Mouse (Mus musculus): ENCODE results near the gene Med29. TPM values are rescaled to one million over a fixed set of nuclear protein-coding genes. Genes with fewer than 3 reads are reported as not detected.

Med29 gene
- polyA plus RNA-seq (2012; rRNA removed; ENCODE audit: low replicate concordance): 55.0 and 56.9 TPM in 2 replicates

DNA sequence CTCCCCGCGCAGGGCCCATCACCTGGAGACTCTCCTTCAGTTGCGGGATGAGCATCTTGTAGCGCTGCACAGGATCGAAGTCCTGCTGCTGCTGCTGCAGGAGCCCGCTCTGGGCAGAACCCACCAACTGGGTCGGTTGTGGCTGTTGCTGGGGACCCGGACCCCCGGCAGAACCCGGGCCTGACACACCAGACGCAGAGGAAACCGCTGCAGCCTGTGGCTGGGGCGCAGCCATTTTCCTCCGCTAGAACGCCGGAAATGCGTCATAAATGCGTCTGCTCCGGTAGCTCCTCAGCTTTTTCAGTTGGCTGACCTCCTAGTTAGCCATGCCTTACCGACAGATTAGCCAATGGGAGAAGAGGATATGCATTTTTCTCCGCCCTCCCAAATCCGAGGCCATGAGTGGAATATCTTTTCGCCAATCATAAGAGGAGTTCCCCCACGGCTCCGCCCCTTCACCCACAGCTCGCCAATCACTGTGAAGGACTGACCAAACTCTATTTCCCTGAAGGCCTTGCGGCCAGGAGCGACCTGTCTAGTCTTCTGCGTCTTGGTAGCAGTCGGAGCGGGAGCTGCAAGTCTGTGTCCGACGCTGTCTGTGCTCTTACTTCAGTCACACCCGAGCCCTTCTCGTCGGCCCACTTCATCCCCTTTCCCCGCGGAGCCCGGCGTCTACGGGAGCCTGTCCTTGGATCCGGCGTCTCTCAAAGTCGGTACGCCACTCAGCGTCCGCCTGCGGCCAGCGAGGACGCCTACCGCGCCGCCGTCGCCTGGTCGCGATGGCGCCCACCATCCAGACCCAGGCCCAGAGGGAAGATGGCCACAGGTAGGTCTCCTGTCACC lies at the start of gene Med29, which contains the start of gene Paf1:
Med29 (minus strand) TSS at position 280 of the 843 bp plus-strand sequence.
Paf1 (plus strand) TSS at position 523 of the 843 bp plus-strand sequence.

GRCm38 (mm10) chr7:28436932-28437570 lies 44.5 kb upstream of the Med29 start, which contains the start of gene Gmfg:
Gene Gmfg (plus strand): TSS chr7:28437447.

DNA sequence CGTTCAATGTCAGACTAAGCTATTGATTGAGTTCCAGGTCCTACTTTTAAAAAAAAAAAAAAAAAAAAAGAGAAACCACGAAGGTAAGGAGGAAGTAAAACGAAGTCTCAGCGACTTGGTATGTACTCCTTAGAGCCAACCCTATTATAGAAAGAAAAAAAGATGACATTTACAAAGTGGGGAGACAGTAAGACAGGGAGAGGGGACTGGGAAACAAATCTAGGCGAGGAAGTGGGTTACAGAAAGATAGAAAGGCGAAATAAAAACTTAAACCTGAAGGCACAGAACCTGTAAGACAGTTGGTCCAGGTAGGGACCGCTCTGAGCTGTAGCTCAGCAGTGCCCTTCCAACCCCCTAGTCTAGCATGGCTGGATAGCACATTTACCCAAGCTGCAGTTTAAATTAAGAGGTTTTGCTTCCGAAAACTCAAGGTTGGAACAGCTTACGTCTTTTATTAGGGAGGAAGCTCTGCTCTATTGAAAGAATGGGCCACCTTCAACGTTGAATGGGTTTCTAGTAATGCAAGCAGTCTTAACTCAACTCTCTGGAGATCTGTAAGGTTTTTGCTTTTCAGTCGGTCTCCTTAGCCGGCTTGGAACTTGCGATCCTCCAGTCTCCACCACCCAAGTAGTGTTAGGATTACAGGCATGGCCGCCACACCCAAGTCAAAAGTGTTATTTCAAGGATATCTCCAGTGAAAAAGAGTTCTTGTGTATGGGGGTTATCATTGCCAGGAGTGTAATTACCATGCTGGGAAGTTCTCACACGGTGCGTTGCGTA lies 12.1 kb downstream of the Med29 start, which contains the start of gene Zfp36:
Zfp36 (minus strand) TSS at position 17 of the 780 bp plus-strand sequence.

DNA sequence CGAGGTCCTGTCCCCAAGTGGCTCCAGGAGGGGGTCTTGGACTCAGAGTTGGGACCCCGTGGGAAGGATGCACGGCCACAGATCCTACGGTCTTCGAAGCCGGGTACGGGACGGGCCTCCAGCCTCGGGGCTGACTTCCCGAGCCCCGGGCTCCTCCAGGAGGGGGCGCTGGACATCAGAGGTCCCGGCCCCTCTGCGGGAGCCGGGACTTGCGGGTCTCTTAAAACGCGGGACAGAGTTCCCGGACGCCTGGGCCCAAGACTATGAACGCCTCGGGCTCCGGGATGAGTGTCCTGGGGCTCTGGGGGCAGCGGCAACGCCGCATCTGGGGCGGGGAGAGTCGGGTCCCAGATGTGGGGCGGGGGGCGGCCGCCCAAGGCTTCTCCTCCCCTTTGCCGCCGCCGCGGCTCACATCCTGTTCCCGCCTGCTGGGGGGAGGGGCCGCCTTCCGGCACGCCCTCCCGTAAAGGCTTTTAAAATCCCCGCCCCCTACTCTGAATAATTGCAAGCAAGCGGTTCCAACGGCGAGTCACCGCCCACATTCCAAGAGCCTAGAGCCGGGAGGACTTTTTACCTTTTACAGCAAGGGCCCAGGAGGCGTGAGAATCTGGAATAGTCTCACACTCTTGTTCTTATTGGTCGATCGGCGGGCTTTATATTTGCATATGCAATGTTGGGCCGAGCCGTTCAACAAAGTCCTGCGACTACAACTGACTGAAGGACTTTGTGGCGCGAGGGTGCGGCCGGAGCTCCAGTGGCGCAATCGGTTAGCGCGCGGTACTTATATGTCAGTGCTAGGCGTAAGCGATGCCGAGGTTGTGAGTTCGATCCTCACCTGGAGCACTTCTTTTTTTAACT lies 20.0 kb downstream of the Med29 start, which contains the start of gene Plekhg2:
Plekhg2 (minus strand) TSS at position 349 of the 858 bp plus-strand sequence.

GRCm38 (mm10) chr7:28350155-28350883 lies 42.2 kb downstream of the Med29 start, which contains the start of gene Rps16:
Gene Rps16 (plus strand): TSS chr7:28350652.

GRCm38 (mm10) chr7:28338108-28338998 lies 54.2 kb downstream of the Med29 start, which contains the start of gene Supt5:
Gene Supt5 (minus strand): TSS chr7:28338746.

Other genes starting within 250 kb of the Med29 start
- gene Fbl, start 223.0 kb downstream of the Med29 start, polyA plus RNA-seq (2012; rRNA removed; ENCODE audit: low replicate concordance): 25.8 and 84.3 TPM in 2 replicates
- gene Dyrk1b, start 213.2 kb downstream of the Med29 start, polyA plus RNA-seq (2012; rRNA removed; ENCODE audit: low replicate concordance): 41.7 and 43.4 TPM in 2 replicates
- gene Eid2, start 124.8 kb downstream of the Med29 start, polyA plus RNA-seq (2012; rRNA removed; ENCODE audit: low replicate concordance): 4.6 and 9.1 TPM in 2 replicates
- gene Eid2b, start 115.0 kb downstream of the Med29 start, polyA plus RNA-seq (2012; rRNA removed; ENCODE audit: low replicate concordance): 6.6 and 12.9 TPM in 2 replicates
- 0.14 and 0.33 TPM in 2 replicates for gene Selenov, start 101.5 kb downstream of the Med29 start, polyA plus RNA-seq (2012; rRNA removed; ENCODE audit: low replicate concordance)
- gene Dll3, start 90.5 kb downstream of the Med29 start, polyA plus RNA-seq (2012; rRNA removed; ENCODE audit: low replicate concordance): 0.04 and 0.36 TPM in 2 replicates
- 112 and 113 TPM in 2 replicates for gene Timm50, start 80.6 kb downstream of the Med29 start, polyA plus RNA-seq (2012; rRNA removed; ENCODE audit: low replicate concordance)
- gene Supt5, start 54.0 kb downstream of the Med29 start, polyA plus RNA-seq (2012; rRNA removed; ENCODE audit: low replicate concordance): 92.2 and 125 TPM in 2 replicates
- gene Rps16, start 42.1 kb downstream of the Med29 start, polyA plus RNA-seq (2012; rRNA removed; ENCODE audit: low replicate concordance): 520 and 1,161 TPM in 2 replicates
- 27.6 and 51.9 TPM in 2 replicates for gene Plekhg2, start 20.1 kb downstream of the Med29 start, polyA plus RNA-seq (2012; rRNA removed; ENCODE audit: low replicate concordance)
- gene Zfp36, start 12.5 kb downstream of the Med29 start, polyA plus RNA-seq (2012; rRNA removed; ENCODE audit: low replicate concordance): 35.4 and 86.7 TPM in 2 replicates
- 75.4 and 88.0 TPM in 2 replicates for gene Paf1, start 243 bp upstream of the Med29 start, polyA plus RNA-seq (2012; rRNA removed; ENCODE audit: low replicate concordance)
- 9.9 and 15.1 TPM in 2 replicates for gene Gmfg, start 44.7 kb upstream of the Med29 start, polyA plus RNA-seq (2012; rRNA removed; ENCODE audit: low replicate concordance)
- gene Lrfn1, start 59.3 kb upstream of the Med29 start, polyA plus RNA-seq (2012; rRNA removed; ENCODE audit: low replicate concordance): 3.1 and 12.7 TPM in 2 replicates
- not detected in 2 replicates for gene Ifnl2, start 117.7 kb upstream of the Med29 start, polyA plus RNA-seq (2012; rRNA removed; ENCODE audit: low replicate concordance)
- not detected in 2 replicates for gene Ifnl3, start 130.1 kb upstream of the Med29 start, polyA plus RNA-seq (2012; rRNA removed; ENCODE audit: low replicate concordance)
- gene Sycn, start 148.2 kb upstream of the Med29 start, polyA plus RNA-seq (2012; rRNA removed; ENCODE audit: low replicate concordance): 0.76 and 0.83 TPM in 2 replicates
- 0.11 TPM in 1 of 2 replicates, not detected in the other for gene Nccrp1, start 154.5 kb upstream of the Med29 start, polyA plus RNA-seq (2012; rRNA removed; ENCODE audit: low replicate concordance)
- 79.8 and 99.2 TPM in 2 replicates for gene Samd4b, start 205.4 kb upstream of the Med29 start, polyA plus RNA-seq (2012; rRNA removed; ENCODE audit: low replicate concordance)
- 13.7 and 30.0 TPM in 2 replicates for gene Pak4, start 205.5 kb upstream of the Med29 start, polyA plus RNA-seq (2012; rRNA removed; ENCODE audit: low replicate concordance)
- not detected in 2 replicates for gene Acp7, start 238.6 kb upstream of the Med29 start, polyA plus RNA-seq (2012; rRNA removed; ENCODE audit: low replicate concordance)

All from subcutaneous adipose tissue, adult 2 months (tissue).